Mouse (Mus musculus): Measurements from ENCODE around the gene Mrpl47. TPM values are rescaled to one million over a fixed set of nuclear protein-coding genes. Genes with fewer than 3 reads are reported as not detected.

Gene Mrpl47
- 41.9 and 50.4 TPM in 2 replicates for polyA plus RNA-seq (2014; fragmentation: Nextera tagmentation; extraction: Ambion mirVana)

DNA sequence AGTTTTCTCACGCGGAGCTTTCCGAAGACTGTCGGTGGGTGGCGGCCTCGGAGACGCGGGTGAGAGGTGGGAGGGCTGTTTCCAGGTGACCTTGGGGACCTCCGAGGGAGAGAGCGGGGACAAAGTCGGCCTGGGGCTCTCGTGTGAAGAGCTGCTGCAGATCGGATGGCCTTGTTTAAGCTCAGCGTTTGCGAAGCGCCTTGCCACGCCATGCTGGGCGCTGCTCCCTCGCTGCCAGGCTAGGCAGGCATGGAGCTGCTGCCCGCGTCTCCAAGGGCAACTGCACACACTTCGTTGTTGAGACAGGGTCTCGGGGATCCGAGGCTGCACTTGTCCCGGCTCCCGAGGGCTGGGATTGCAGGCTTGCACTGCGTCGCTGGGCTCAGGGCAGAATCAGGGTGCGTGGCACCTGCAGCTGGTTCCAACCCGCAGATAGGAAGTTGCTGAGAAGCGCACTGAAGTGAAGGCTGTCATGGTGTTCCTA lies at the start of gene Mrpl47:
Gene Mrpl47, minus strand, starts transcription at position 434 of the 484 bp plus-strand sequence.
- Histone ChIP-seq H3K4me1 (ENCODE audit: control insufficient read depth, insufficient read depth, low read length) (no peaks in the 10 kb centered on the region), H3K27me3 (ENCODE audit: control insufficient read depth, insufficient read depth, low read length) (no peaks in the 10 kb centered on the region), H3K36me3 (replicated peaks; ENCODE audit: control insufficient read depth, insufficient read depth, low read depth, low read length) (no peaks in the 10 kb centered on the region; the same call in 1 of the 2 replicates), H3K9ac (replicated peaks; ENCODE audit: low read length) (peak within 1 kb of the TSS; percentile 80), H3K9me3 (replicated peaks; ENCODE audit: control insufficient read depth, low read length) (no peaks in the 10 kb centered on the region), H3K4me3 (ENCODE audit: low read depth, low read length) (peak within 1 kb of the TSS; percentile 92), H3K27ac (replicated peaks; ENCODE audit: low read depth, low read length) (peak within 1 kb of the TSS; percentile 59), H3K4me2 (ENCODE audit: low read depth, low read length) (peak within 1 kb of the TSS; percentile 86)
- ATAC-seq (replicated peaks; ENCODE audit: insufficient number of reproducible peaks, low FRiP score, low TSS enrichment, low read depth): peak; percentile 66
- WGBS: under 1% methylated on average over 31 of the region's 31 CpGs
- no peak for DNase-seq (ENCODE audit: low spot score)

DNA sequence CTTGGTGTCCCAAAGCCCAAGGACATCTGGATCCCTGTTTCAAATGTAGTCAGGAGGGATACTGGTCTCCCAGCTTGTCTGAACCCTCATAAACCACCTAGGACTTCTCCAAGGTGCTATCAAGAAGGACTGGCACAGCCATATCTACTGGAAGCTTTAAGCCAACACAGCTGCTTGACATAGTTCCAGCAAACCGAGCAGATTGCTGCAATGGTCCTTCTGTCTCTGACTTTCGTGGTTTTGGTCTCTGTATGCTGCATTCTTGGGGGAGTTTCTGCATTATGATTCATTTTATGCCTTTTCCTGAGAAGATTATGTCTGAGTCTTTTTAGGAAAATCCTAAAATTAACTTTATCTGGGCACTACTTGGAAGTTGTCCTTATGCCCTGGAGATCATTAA lies 33.4 kb upstream of the Mrpl47 start:
- 85% methylated on average over 2 of the region's 2 CpGs for WGBS
- Histone ChIP-seq H3K36me3 (replicated peaks; ENCODE audit: control insufficient read depth, insufficient read depth, low read depth, low read length) (no peaks in the 10 kb centered on the region), H3K4me3 (ENCODE audit: low read depth, low read length) (no peak overlapping the region), H3K9me3 (replicated peaks; ENCODE audit: control insufficient read depth, low read length) (no peaks in the 10 kb centered on the region), H3K4me1 (ENCODE audit: control insufficient read depth, insufficient read depth, low read length) (no peaks in the 10 kb centered on the region), H3K9ac (replicated peaks; ENCODE audit: low read length) (no peak overlapping the region), H3K27ac (replicated peaks; ENCODE audit: low read depth, low read length) (no peak overlapping the region), H3K4me2 (ENCODE audit: low read depth, low read length) (no peak overlapping the region), H3K27me3 (ENCODE audit: control insufficient read depth, insufficient read depth, low read length) (no peaks in the 10 kb centered on the region)
- DNase-seq (ENCODE audit: low spot score): no peak
- no peak for ATAC-seq (replicated peaks; ENCODE audit: insufficient number of reproducible peaks, low FRiP score, low TSS enrichment, low read depth)

DNA sequence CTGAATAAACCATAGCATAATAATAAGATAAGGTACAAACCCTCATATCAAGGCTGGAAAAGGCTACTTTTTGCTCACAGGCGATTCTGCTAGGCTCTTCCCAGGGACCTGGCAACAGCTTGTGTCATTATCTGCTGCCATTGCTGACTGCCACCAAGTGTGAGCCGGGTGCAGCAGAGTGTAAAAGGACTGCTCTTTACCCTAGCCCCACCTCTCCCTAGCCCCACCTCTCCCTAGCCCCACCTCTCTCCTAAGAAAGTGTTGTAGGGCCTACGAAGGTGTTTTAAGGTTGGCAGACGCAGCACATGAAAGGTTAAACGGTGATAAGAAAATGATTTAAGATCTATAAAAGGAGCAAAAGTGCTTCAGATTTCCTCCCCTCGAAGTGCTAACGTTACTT lies 26.5 kb upstream of the Mrpl47 start:
- no peaks in the 10 kb centered on the region for H3K27me3 ChIP-seq (ENCODE audit: control insufficient read depth, insufficient read depth, low read length)
- DNase-seq (ENCODE audit: low spot score) (no peak), ATAC-seq (replicated peaks; ENCODE audit: insufficient number of reproducible peaks, low FRiP score, low TSS enrichment, low read depth) (no peak)
- no peaks in the 10 kb centered on the region for H3K4me1 ChIP-seq (ENCODE audit: control insufficient read depth, insufficient read depth, low read length)
- 48% methylated on average over 7 of the region's 7 CpGs for WGBS
- H3K9ac ChIP-seq (replicated peaks; ENCODE audit: low read length): no peak overlapping the region
- H3K4me3 ChIP-seq (ENCODE audit: low read depth, low read length): no peak overlapping the region
- no peaks in the 10 kb centered on the region for H3K9me3 ChIP-seq (replicated peaks; ENCODE audit: control insufficient read depth, low read length)
- H3K27ac ChIP-seq (replicated peaks; ENCODE audit: low read depth, low read length): no peak overlapping the region
- H3K36me3 ChIP-seq (replicated peaks; ENCODE audit: control insufficient read depth, insufficient read depth, low read depth, low read length): no peaks in the 10 kb centered on the region
- no peak overlapping the region for H3K4me2 ChIP-seq (ENCODE audit: low read depth, low read length)

DNA sequence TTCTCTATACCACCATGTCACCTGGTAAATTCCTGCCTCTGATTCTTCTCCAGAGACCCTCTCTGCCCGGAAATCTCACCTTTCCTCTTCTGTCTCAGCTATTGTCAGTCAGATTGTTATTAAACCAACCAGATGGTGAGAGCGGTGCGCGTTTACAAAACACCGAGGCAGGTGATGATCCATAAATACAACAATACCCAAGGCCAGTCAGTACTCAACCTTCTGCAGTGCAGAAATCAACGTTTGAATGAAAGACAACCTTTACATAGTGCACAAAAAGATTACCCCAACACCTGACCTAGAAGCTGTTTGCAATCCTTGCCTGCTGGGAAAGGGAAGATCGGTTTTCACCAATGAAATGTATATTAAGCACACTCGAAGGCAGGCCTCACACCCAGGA lies 25.6 kb upstream of the Mrpl47 start:
- H3K9me3 ChIP-seq (replicated peaks; ENCODE audit: control insufficient read depth, low read length): no peaks in the 10 kb centered on the region
- H3K4me1 ChIP-seq (ENCODE audit: control insufficient read depth, insufficient read depth, low read length): no peaks in the 10 kb centered on the region
- no peaks in the 10 kb centered on the region for H3K36me3 ChIP-seq (replicated peaks; ENCODE audit: control insufficient read depth, insufficient read depth, low read depth, low read length)
- no peak for DNase-seq (ENCODE audit: low spot score)
- no peaks in the 10 kb centered on the region for H3K27me3 ChIP-seq (ENCODE audit: control insufficient read depth, insufficient read depth, low read length)
- no peak overlapping the region for H3K4me3 ChIP-seq (ENCODE audit: low read depth, low read length)
- no peak overlapping the region for H3K27ac ChIP-seq (replicated peaks; ENCODE audit: low read depth, low read length)
- 63% methylated on average over 8 of the region's 8 CpGs for WGBS
- no peak overlapping the region for H3K4me2 ChIP-seq (ENCODE audit: low read depth, low read length)
- no peak overlapping the region for H3K9ac ChIP-seq (replicated peaks; ENCODE audit: low read length)
- ATAC-seq (replicated peaks; ENCODE audit: insufficient number of reproducible peaks, low FRiP score, low TSS enrichment, low read depth): no peak

- no peak overlapping the region for H3K27ac ChIP-seq (replicated peaks; ENCODE audit: low read depth, low read length)
- WGBS: 78% methylated on average over 5 of the region's 5 CpGs
- H3K4me2 ChIP-seq (ENCODE audit: low read depth, low read length): no peak overlapping the region
- no peak overlapping the region for H3K9ac ChIP-seq (replicated peaks; ENCODE audit: low read length)
- no peaks in the 10 kb centered on the region for H3K9me3 ChIP-seq (replicated peaks; ENCODE audit: control insufficient read depth, low read length)
- no peaks in the 10 kb centered on the region for H3K27me3 ChIP-seq (ENCODE audit: control insufficient read depth, insufficient read depth, low read length)
- H3K36me3 ChIP-seq (replicated peaks; ENCODE audit: control insufficient read depth, insufficient read depth, low read depth, low read length): no peaks in the 10 kb centered on the region
- DNase-seq (ENCODE audit: low spot score): no peak
- H3K4me3 ChIP-seq (ENCODE audit: low read depth, low read length): no peak overlapping the region
- no peaks in the 10 kb centered on the region for H3K4me1 ChIP-seq (ENCODE audit: control insufficient read depth, insufficient read depth, low read length)
- ATAC-seq (replicated peaks; ENCODE audit: insufficient number of reproducible peaks, low FRiP score, low TSS enrichment, low read depth): no peak
Observed at GRCm38 (mm10) chr3:32759212-32759611, 21.8 kb upstream of the Mrpl47 start.

DNA sequence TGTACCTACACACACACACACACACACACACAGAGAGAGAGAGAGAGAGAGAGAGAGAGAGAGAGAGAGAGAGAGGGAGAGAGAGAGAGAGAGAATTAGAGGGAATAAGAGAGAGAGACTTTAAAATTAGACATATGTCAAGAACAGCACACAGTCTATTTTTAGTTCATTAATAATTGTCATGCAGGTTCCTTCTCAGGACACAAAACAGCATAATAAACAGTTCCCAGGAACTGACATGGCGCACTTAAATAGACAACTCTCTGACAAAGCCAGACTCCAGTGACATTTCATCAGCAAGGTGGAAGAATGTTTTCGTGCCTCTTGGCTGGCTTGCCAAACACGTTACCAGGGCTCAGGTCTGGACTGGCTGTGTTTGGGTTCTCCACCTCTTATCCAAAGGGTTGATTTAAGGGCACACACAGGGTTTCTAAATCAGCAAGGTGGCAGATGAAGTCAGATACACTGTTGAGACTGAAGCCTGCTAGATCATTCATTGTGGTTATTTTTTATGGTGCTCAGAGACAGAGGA lies 17.0 kb upstream of the Mrpl47 start:
- Histone ChIP-seq H3K27ac (replicated peaks; ENCODE audit: low read depth, low read length) (no peak overlapping the region), H3K36me3 (replicated peaks; ENCODE audit: control insufficient read depth, insufficient read depth, low read depth, low read length) (no peaks in the 10 kb centered on the region; the same call in 1 of the 2 replicates), H3K27me3 (ENCODE audit: control insufficient read depth, insufficient read depth, low read length) (no peaks in the 10 kb centered on the region), H3K4me1 (ENCODE audit: control insufficient read depth, insufficient read depth, low read length) (no peaks in the 10 kb centered on the region), H3K9me3 (replicated peaks; ENCODE audit: control insufficient read depth, low read length) (no peaks in the 10 kb centered on the region), H3K4me2 (ENCODE audit: low read depth, low read length) (no peak overlapping the region), H3K9ac (replicated peaks; ENCODE audit: low read length) (no peak overlapping the region), H3K4me3 (ENCODE audit: low read depth, low read length) (no peak overlapping the region)
- DNase-seq (ENCODE audit: low spot score) (no peak), ATAC-seq (replicated peaks; ENCODE audit: insufficient number of reproducible peaks, low FRiP score, low TSS enrichment, low read depth) (no peak)
- 94% methylated on average over 3 of the region's 3 CpGs for WGBS

DNA sequence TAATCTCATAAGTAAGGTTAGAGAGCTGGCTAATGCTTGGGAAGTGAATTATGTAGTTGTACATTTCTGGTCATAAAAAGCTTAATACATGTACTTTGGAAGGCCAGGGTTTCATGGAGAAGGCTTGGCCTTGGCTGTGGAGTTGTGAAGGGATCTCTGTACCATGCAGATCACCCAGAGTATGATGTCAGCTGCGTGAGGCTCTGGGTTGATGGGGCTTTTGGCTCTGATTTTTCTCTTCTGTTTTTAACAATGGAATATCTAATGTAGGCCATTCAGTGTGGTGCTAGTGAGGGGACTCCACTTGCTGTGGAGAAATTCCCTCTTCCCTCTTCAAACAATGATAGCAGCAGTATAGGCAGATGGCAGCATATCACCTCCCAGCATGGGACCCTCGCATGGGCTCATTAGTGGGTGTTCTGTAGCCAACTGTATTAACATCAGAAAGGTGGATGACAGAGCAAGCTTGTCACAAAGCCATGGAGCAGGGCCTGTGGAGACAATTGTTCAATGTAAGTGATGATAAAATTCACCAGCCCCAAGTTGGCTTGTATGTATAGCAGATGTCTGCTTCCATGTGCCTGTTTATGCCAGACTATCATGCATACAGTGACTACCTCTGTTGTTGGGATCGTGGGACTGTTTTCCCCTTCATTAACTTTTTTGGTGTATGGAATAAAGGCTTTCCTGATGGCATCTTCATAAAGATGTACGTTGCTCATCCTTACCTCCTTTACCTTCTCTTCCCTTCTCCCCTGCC lies 12.6 kb upstream of the Mrpl47 start:
- ATAC-seq (replicated peaks; ENCODE audit: insufficient number of reproducible peaks, low FRiP score, low TSS enrichment, low read depth) (no peak), DNase-seq (ENCODE audit: low spot score) (no peak)
- H3K4me2 ChIP-seq (ENCODE audit: low read depth, low read length): no peak overlapping the region
- no peak overlapping the region for H3K9ac ChIP-seq (replicated peaks; ENCODE audit: low read length)
- no peak overlapping the region for H3K4me3 ChIP-seq (ENCODE audit: low read depth, low read length)
- H3K4me1 ChIP-seq (ENCODE audit: control insufficient read depth, insufficient read depth, low read length): no peaks in the 10 kb centered on the region
- 94% methylated on average over 4 of the region's 4 CpGs for WGBS
- H3K27me3 ChIP-seq (ENCODE audit: control insufficient read depth, insufficient read depth, low read length): no peaks in the 10 kb centered on the region
- H3K36me3 ChIP-seq (replicated peaks; ENCODE audit: control insufficient read depth, insufficient read depth, low read depth, low read length): peaks cover 4% of the 10 kb centered on the region
- H3K27ac ChIP-seq (replicated peaks; ENCODE audit: low read depth, low read length): no peak overlapping the region
- H3K9me3 ChIP-seq (replicated peaks; ENCODE audit: control insufficient read depth, low read length): no peaks in the 10 kb centered on the region

GRCm38 (mm10) chr3:32748384-32748783 lies 11.0 kb upstream of the Mrpl47 start:
- H3K9ac ChIP-seq (replicated peaks; ENCODE audit: low read length): no peak overlapping the region
- H3K4me1 ChIP-seq (ENCODE audit: control insufficient read depth, insufficient read depth, low read length): no peaks in the 10 kb centered on the region
- WGBS: 92% methylated on average over 9 of the region's 9 CpGs
- no peaks in the 10 kb centered on the region for H3K27me3 ChIP-seq (ENCODE audit: control insufficient read depth, insufficient read depth, low read length)
- H3K4me3 ChIP-seq (ENCODE audit: low read depth, low read length): no peak overlapping the region
- H3K9me3 ChIP-seq (replicated peaks; ENCODE audit: control insufficient read depth, low read length): no peaks in the 10 kb centered on the region
- no peak for DNase-seq (ENCODE audit: low spot score)
- no peak for ATAC-seq (replicated peaks; ENCODE audit: insufficient number of reproducible peaks, low FRiP score, low TSS enrichment, low read depth)
- H3K4me2 ChIP-seq (ENCODE audit: low read depth, low read length): no peak overlapping the region
- H3K27ac ChIP-seq (replicated peaks; ENCODE audit: low read depth, low read length): no peak overlapping the region
- H3K36me3 ChIP-seq (replicated peaks; ENCODE audit: control insufficient read depth, insufficient read depth, low read depth, low read length): peaks cover 4% of the 10 kb centered on the region

Measured in embryonic facial prominence, embryonic 11.5 days (tissue).